Mouse (Mus musculus) retina, embryonic 14.5 days (tissue): ENCODE data around the gene Slc9a1.

ENCODE experiments used
- DNase-seq: peaks from one replicate; pipeline ENCODE4 v3.0.0-alpha.2; 2015; ENCODE audit warnings: low spot score

Slc9a1 gene

DNA sequence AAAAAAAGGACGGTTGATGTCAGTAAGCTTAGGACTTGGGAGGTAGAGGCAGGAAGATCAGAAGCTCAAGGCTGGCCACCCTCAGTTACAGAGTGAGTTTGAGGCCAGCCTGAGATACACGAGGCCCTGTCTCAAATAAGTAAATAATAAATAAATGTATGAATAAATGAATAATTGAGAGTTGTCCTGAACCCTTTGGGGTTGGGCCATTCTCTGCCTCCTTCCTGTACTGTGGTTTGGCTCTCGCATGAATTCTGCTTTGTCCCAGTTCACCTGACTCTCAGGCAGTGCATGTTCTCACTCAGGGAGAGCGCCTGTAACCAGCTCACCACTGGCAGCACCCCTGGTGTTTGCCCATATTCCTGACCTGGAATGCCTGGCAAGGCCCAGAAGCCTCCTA lies 4.5 kb downstream of the Slc9a1 start:
- DNase-seq: no peak

GRCm38 (mm10) chr4:133375812-133376577 lies 6.5 kb downstream of the Slc9a1 start:
- no peak for DNase-seq

- DNase-seq: peak; percentile 52
Observed at GRCm38 (mm10) chr4:133378236-133379045, 8.9 kb downstream of the Slc9a1 start.

DNA sequence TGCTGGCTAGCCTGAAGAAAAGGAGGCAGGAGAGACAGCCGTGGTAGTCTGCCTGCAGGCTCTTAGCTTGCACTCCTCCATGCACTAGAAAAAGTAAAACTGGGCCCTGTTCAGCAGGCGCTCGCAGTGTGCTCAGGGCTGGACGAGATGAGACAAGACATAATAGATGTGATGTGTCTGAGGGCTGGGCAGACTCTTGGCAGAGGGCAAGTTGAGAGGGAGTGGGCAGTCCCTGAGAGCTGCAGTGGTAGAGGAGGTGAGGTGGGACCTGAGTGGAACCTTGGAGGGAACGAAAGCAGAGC lies 9.5 kb downstream of the Slc9a1 start:
- DNase-seq: no peak

- DNase-seq: no peak
Observed at GRCm38 (mm10) chr4:133379861-133380260, 10.4 kb downstream of the Slc9a1 start.

DNA sequence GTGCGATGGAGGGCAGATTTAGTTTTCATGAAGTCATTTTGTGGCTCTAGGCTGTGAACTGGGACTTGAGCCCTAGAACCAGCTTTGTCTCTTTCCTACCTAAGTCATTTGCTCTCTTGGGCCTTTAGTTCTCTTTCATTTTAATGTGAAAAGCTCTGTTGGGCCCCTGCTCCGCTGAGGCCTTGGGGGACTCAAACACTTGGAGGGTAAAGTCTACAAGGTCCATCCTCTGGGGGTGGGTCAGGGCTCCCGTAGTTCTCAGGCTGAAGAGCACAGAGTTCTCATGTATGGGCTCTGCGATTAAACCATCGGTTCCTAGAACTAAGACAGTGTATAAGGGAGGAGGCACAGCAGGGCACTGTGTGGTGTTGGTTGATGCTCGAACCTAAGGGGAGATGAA lies 11.0 kb downstream of the Slc9a1 start:
- DNase-seq: no peak

- no peak for DNase-seq
Observed at GRCm38 (mm10) chr4:133381141-133381540, 11.6 kb downstream of the Slc9a1 start.

- DNase-seq: no peak
Observed at GRCm38 (mm10) chr4:133386061-133386797, 16.7 kb downstream of the Slc9a1 start.

DNA sequence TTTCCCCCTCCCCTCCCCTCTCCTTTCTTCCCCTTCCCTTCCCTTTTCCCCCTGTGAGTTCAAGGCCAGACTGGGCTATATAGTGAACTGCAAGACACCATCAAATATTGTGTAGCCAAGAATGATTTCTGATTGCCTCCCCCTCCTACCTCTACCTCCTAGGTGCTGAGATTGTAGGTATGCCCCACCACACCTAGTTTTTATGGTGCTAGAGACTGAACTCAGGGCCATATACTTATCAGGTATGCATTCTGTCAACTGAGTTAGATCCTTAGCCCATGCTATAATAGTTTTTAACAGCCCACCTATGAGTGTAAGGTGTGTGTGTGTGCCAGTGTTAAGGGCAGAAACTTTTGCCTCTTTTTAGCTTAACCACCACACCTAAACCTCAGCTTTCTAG lies 17.5 kb downstream of the Slc9a1 start:
- DNase-seq: no peak

GRCm38 (mm10) chr4:133388781-133389552 lies 19.5 kb downstream of the Slc9a1 start:
- no peak for DNase-seq

- DNase-seq: no peak
Observed at GRCm38 (mm10) chr4:133390042-133390441, 20.5 kb downstream of the Slc9a1 start.

- DNase-seq: no peak
Observed at GRCm38 (mm10) chr4:133390585-133390984, 21.1 kb downstream of the Slc9a1 start.

DNA sequence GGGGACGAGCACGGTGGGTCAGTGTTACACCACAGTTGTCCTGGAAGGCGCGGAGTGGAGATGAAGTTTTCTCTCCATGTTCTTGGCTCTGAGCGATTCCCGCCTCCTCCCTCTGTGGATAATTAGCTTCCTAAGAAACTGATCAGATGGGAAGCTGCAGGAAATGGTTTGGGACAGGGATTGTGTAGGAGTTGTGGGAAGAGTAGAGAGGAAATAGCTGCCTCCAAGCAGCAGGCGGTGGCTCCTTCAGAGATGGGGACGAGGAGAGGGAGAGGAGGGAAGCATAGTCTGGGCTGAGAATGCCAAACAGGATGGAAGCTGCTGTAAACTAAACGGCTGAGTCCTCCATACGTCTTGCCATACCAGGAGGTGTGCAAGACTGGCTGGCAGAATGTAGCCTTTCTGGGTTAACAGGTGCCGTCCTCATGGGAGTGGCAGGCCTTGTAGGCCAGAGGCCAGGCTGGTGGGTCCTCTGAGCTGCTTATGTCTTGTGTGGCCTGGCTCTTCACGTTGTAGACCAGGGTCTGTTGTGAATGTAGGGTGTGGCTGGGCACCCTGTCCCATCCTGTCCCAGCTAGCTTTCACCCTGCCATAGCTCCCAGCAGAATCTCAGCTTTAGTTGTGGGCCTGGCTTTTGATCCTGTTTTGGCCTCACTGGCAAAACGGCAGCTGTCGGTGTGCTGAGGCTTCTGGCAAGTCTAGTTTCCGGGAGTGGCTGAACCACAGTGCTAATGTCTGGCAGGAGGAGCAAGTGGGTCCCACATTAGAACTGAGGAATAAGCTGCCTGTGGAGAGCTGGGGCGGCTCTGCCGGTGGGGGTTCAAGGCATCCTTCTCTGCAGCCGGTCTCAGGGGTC lies 21.9 kb downstream of the Slc9a1 start:
- no peak for DNase-seq

DNA sequence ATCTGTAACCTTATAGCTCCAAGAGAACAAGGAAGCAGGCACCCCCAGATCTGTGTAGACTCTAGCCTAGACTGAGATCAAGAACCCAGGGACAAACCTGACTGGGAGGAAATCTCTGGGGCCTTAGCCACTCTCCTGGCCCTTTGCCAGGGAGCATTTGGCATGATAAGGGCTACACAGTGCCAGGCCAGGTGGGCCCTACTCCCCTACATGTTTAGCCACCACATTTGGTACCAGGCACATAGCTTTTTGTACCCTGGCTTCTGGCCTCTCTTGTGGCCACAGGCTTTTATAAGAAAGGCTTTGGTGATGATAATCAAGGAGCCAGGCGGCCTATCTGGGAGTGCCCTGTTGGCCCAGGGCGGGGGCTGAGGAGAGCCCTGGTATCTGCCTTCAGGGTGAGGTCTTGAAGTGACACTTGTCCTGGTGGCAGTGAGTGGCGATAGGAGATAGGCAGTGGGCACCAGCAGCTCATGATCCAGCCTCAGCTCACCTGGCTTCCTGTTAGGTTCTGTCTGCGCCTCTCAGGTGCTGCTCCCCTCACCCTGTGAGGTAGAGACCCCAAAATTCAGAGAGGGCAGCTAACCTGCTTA lies 25.6 kb downstream of the Slc9a1 start:
- no peak for DNase-seq

- DNase-seq: no peak
Observed at GRCm38 (mm10) chr4:133396079-133396478, 26.6 kb downstream of the Slc9a1 start.

DNA sequence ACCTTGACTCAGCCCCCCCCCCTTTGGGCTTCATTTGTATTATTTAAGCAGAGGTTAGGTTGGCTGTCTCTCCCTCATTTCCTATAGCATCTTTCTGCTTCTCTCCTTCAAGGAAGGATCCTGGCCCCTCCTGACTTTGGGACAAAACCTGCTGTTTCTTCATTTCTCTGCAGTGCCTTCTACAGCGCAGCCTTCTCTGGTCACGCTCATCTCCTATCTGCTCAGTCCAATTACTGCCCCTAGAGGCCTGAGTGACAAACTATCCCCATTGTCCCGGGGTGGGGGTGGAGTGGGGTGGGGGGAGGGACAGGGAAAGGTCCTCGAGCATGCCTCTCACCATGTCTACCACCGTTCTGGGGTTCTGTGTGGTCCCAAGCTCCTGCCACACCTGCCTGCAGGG lies 27.8 kb downstream of the Slc9a1 start:
- DNase-seq: no peak

GRCm38 (mm10) chr4:133397961-133398360 lies 28.5 kb downstream of the Slc9a1 start:
- DNase-seq: no peak

GRCm38 (mm10) chr4:133398619-133399018 lies 29.1 kb downstream of the Slc9a1 start:
- no peak for DNase-seq

- no peak for DNase-seq
Observed at GRCm38 (mm10) chr4:133399509-133399908, 30.0 kb downstream of the Slc9a1 start.

GRCm38 (mm10) chr4:133400098-133400497 lies 30.6 kb downstream of the Slc9a1 start:
- DNase-seq: no peak

- DNase-seq: no peak
Observed at GRCm38 (mm10) chr4:133402011-133402410, 32.5 kb downstream of the Slc9a1 start.
